Mouse (Mus musculus): ENCODE measurements around the gene Gsg1.

DNA sequence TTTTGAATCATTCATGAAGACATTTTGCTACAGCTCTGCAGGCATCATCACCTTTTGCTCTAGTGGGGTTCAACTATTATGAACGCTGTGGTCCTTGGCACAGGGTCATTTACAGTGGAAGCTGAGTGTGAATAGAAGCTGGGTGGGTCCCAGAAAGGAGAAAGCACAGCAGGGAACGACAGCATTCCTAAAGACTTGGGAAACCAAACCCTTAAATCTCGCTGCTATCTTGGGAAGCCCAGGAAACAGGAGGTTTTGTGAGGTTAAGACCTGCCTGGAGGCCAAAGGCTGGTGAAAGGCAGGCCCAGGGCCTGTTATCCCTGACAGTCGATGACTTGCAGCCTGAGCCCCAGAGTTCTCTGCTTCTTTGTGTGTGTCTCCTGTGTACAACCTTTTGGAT is 15.9 kb downstream of the Gsg1 start:
- TF ChIP-seq POLR2A (IDR thresholded peaks at IDR 0.05; ENCODE audit: control insufficient read depth in 1 of 2, insufficient read depth in 1 of 2, low read depth in 1 of 2, low read length in 2 of 2, poor library complexity in 1 of 2): no peak
- TF ChIP-seq NRF1 (IDR thresholded peaks at IDR 0.05; ENCODE audit: insufficient read depth, low read depth, low read length, poor library complexity, severe bottlenecking): no peak
- no peak for TF ChIP-seq ZC3H11A (IDR thresholded peaks at IDR 0.05; ENCODE audit: low read depth, low read length)
- TF ChIP-seq CHD2 (IDR thresholded peaks at IDR 0.05; ENCODE audit: low read length): no peak
- TF ChIP-seq CTCF (IDR thresholded peaks at IDR 0.05 in 2 of 3, conservative IDR thresholded peaks at IDR 0.05 in 1 of 3; ENCODE audit: control insufficient read depth in 1 of 3, insufficient read depth in 1 of 3, low read depth in 2 of 3, low read length in 3 of 3, poor library complexity in 1 of 3, severe bottlenecking in 1 of 3): no peak
- TF ChIP-seq MAX (IDR thresholded peaks at IDR 0.05; ENCODE audit: low read length): no peak
- no peak for TF ChIP-seq RCOR1 (IDR thresholded peaks at IDR 0.05; ENCODE audit: low read depth, low read length)
- no peak for TF ChIP-seq ZNF384 (IDR thresholded peaks at IDR 0.05; ENCODE audit: low read depth, low read length)

Measured in MEL (cell line).